Mouse (Mus musculus) stomach, postnatal 0 days (tissue): Measurements from ENCODE around the gene Ifit1bl2.
"Not testable (repeated sequence)": the region's sequence is repeated elsewhere in the genome, so short reads cannot be mapped to it uniquely, and the experiment has no call there.

Experiments
- CTCF ChIP-seq: IDR thresholded peaks from 2 replicates; pipeline ENCODE4 v1.5.1; 2016; ENCODE audit warnings: antibody characterized with exemption, low read depth, mild to moderate bottlenecking, moderate library complexity
- EP300 ChIP-seq: optimal IDR thresholded peaks from 2 replicates; pipeline ENCODE3; 2016; ENCODE audit warnings: antibody characterized with exemption

GRCm38 (mm10) chr19:34587898-34588692, 52.4 kb downstream of the Ifit1bl2 start:
- not testable (repeated sequence) for TF ChIP-seq CTCF, EP300
